Mouse (Mus musculus) embryonic facial prominence, embryonic 11.5 days (tissue): ENCODE results near the gene Anxa4. TPM values are rescaled to one million over a fixed set of nuclear protein-coding genes. Genes with fewer than 3 reads are reported as not detected.

Experiments
- ATAC-seq: fragments of 200-750 bp; cut with Nextera tagmentation; replicated peaks from 2 replicates; pipeline ENCODE4 v1.8.0; 2017; ENCODE audit warnings: low read depth; ENCODE audit not compliant: insufficient number of reproducible peaks, low FRiP score, low TSS enrichment
- DNase-seq: peaks from one replicate; pipeline ENCODE4 v3.0.0-alpha.2; 2015; ENCODE audit warnings: low spot score
- H3K27ac ChIP-seq: fragments of 300-500 bp; sonication (generic); replicated peaks from 2 replicates; pipeline ENCODE4 v1.5.1; 2014; ENCODE audit warnings: mild to moderate bottlenecking, low read depth, low read length, control low read depth
- H3K27me3 ChIP-seq: fragments of 300-500 bp; sonication (generic); 2 replicates; pipeline ENCODE4 v1.6.1; 2014; ENCODE audit warnings: mild to moderate bottlenecking, low read length, moderate library complexity, mixed read lengths; ENCODE audit not compliant: control insufficient read depth, insufficient read depth
- H3K36me3 ChIP-seq: fragments of 300-500 bp; sonication (generic); replicated peaks from 2 replicates; pipeline ENCODE4 v1.6.1; 2014; ENCODE audit warnings: low read depth, mild to moderate bottlenecking, low read length, moderate library complexity, mixed read lengths; ENCODE audit not compliant: control insufficient read depth, insufficient read depth
- H3K4me1 ChIP-seq: fragments of 300-500 bp; sonication (generic); 2 replicates; pipeline ENCODE4 v1.6.1; 2014; ENCODE audit warnings: low read length, mixed read lengths; ENCODE audit not compliant: control insufficient read depth, insufficient read depth
- H3K4me2 ChIP-seq: fragments of 300-500 bp; sonication (generic); 2 replicates; pipeline ENCODE4 v1.6.1; 2014; ENCODE audit warnings: low read depth, mild to moderate bottlenecking, control low read depth, low read length, moderate library complexity
- H3K4me3 ChIP-seq: fragments of 300-500 bp; sonication (generic); 2 replicates; pipeline ENCODE4 v1.5.1; 2014; ENCODE audit warnings: low read depth, low read length, control low read depth
- H3K9ac ChIP-seq: fragments of 300-500 bp; sonication (generic); replicated peaks from 2 replicates; pipeline ENCODE4 v1.6.1; 2014; ENCODE audit warnings: mild to moderate bottlenecking, control low read depth, low read length
- H3K9me3 ChIP-seq: fragments of 300-500 bp; sonication (generic); replicated peaks from 2 replicates; pipeline ENCODE4 v1.6.1; 2016; ENCODE audit warnings: mild to moderate bottlenecking, low read length, inconsistent platforms, mixed read lengths; ENCODE audit not compliant: control insufficient read depth
- WGBS: fragments of 180-500 bp; shearing (Covaris S2); extraction: QIAGEN DNeasy Blood & Tissue Kit; methylation state at CpG from one replicate; pipeline ENCODE4 v1.1.7; 2014; 5-methylcytosine and 5-hydroxymethylcytosine counted together
- polyA plus RNA-seq: library from polyadenylated mRNA; unstranded; fragments of >200 nt; fragmentation: Nextera tagmentation; extraction: Ambion mirVana; gene quantifications from 2 replicates; pipeline ENCODE4 v1.2.1, GENCODE M21; 2014

Anxa4 gene
- polyA plus RNA-seq, 1 experiment from 2014 or later, result 12.5 TPM

- no peak overlapping the region for H3K9ac ChIP-seq
- WGBS, result 86% methylated on average over 4 of the region's 4 CpGs
- no peak for DNase-seq
- no peaks in the 10 kb centered on the region; the same call in none of the 2 replicates for H3K36me3 ChIP-seq
- ATAC-seq, result no peak
- H3K27ac ChIP-seq, result no peak overlapping the region
- no peaks in the 10 kb centered on the region for H3K27me3 ChIP-seq
- no peaks in the 10 kb centered on the region for H3K4me1 ChIP-seq
- H3K4me3 ChIP-seq, result no peak overlapping the region
- H3K9me3 ChIP-seq, result no peaks in the 10 kb centered on the region
- no peak overlapping the region for H3K4me2 ChIP-seq
These were observed 85.2 kb downstream of the Anxa4 start for GRCm38 (mm10) chr6:86708072-86708774.

- WGBS, result 85% methylated on average over 9 of the region's 9 CpGs
- Histone ChIP-seq H3K27me3 (no peaks in the 10 kb centered on the region), H3K4me1 (no peaks in the 10 kb centered on the region), H3K36me3 (no peaks in the 10 kb centered on the region; the same call in 1 of the 2 replicates), H3K4me2 (no peak overlapping the region), H3K9me3 (no peaks in the 10 kb centered on the region), H3K27ac (no peak overlapping the region), H3K4me3 (no peak overlapping the region), H3K9ac (no peak overlapping the region)
- no peak for DNase-seq
- no peak for ATAC-seq
These were observed 90.8 kb downstream of the Anxa4 start for GRCm38 (mm10) chr6:86702577-86702976.

- Histone ChIP-seq H3K9ac (no peak overlapping the region), H3K4me2 (no peak overlapping the region), H3K27me3 (no peaks in the 10 kb centered on the region), H3K27ac (no peak overlapping the region), H3K4me1 (no peaks in the 10 kb centered on the region), H3K36me3 (no peaks in the 10 kb centered on the region; the same call in 1 of the 2 replicates), H3K4me3 (no peak overlapping the region), H3K9me3 (no peaks in the 10 kb centered on the region)
- no peak for DNase-seq
- WGBS, result 82% methylated on average over 6 of the region's 6 CpGs
- no peak for ATAC-seq
These were observed 95.5 kb downstream of the Anxa4 start for GRCm38 (mm10) chr6:86697903-86698302.

- Histone ChIP-seq H3K9me3 (no peaks in the 10 kb centered on the region), H3K4me2 (no peak overlapping the region), H3K36me3 (no peaks in the 10 kb centered on the region; the same call in 1 of the 2 replicates), H3K27ac (no peak overlapping the region), H3K4me3 (no peak overlapping the region), H3K27me3 (no peaks in the 10 kb centered on the region), H3K4me1 (no peaks in the 10 kb centered on the region), H3K9ac (no peak overlapping the region)
- WGBS, result 83% methylated on average over 10 of the region's 10 CpGs
- ATAC-seq, result no peak
- DNase-seq, result no peak
These were observed 97.2 kb downstream of the Anxa4 start for GRCm38 (mm10) chr6:86696213-86696612.

GRCm38 (mm10) chr6:86694465-86694864 is 98.9 kb downstream of the Anxa4 start:
- Histone ChIP-seq H3K27ac (no peak overlapping the region), H3K4me3 (no peak overlapping the region), H3K4me2 (no peak overlapping the region), H3K9ac (no peak overlapping the region), H3K27me3 (no peaks in the 10 kb centered on the region), H3K36me3 (no peaks in the 10 kb centered on the region; the same call in 1 of the 2 replicates), H3K9me3 (no peaks in the 10 kb centered on the region), H3K4me1 (no peaks in the 10 kb centered on the region)
- DNase-seq (peak; percentile 63), ATAC-seq (no peak)

GRCm38 (mm10) chr6:86689671-86690070 is 103.7 kb downstream of the Anxa4 start:
- Histone ChIP-seq H3K27ac (no peak overlapping the region), H3K4me1 (no peaks in the 10 kb centered on the region), H3K4me2 (no peak overlapping the region), H3K9ac (no peak overlapping the region), H3K27me3 (no peaks in the 10 kb centered on the region), H3K9me3 (no peaks in the 10 kb centered on the region), H3K36me3 (no peaks in the 10 kb centered on the region), H3K4me3 (no peak overlapping the region)
- ATAC-seq, result no peak
- WGBS, result 94% methylated on average over 3 of the region's 3 CpGs
- no peak for DNase-seq

GRCm38 (mm10) chr6:86686971-86687370 is 106.4 kb downstream of the Anxa4 start:
- no peak overlapping the region for H3K9ac ChIP-seq
- no peaks in the 10 kb centered on the region for H3K9me3 ChIP-seq
- H3K4me1 ChIP-seq, result no peaks in the 10 kb centered on the region
- ATAC-seq (no peak), DNase-seq (no peak)
- WGBS, result 76% methylated on average over 1 of the region's 1 CpGs
- H3K36me3 ChIP-seq, result no peaks in the 10 kb centered on the region
- H3K4me3 ChIP-seq, result no peak overlapping the region
- no peaks in the 10 kb centered on the region for H3K27me3 ChIP-seq
- H3K27ac ChIP-seq, result no peak overlapping the region
- H3K4me2 ChIP-seq, result no peak overlapping the region
